Mouse (Mus musculus): ENCODE measurements around the gene Zfp326. TPM values are rescaled to one million over a fixed set of nuclear protein-coding genes. Genes with fewer than 3 reads are reported as not detected.

The Zfp326 gene
- polyA plus RNA-seq, 1 experiment from 2014 or later: 63.5 TPM

DNA sequence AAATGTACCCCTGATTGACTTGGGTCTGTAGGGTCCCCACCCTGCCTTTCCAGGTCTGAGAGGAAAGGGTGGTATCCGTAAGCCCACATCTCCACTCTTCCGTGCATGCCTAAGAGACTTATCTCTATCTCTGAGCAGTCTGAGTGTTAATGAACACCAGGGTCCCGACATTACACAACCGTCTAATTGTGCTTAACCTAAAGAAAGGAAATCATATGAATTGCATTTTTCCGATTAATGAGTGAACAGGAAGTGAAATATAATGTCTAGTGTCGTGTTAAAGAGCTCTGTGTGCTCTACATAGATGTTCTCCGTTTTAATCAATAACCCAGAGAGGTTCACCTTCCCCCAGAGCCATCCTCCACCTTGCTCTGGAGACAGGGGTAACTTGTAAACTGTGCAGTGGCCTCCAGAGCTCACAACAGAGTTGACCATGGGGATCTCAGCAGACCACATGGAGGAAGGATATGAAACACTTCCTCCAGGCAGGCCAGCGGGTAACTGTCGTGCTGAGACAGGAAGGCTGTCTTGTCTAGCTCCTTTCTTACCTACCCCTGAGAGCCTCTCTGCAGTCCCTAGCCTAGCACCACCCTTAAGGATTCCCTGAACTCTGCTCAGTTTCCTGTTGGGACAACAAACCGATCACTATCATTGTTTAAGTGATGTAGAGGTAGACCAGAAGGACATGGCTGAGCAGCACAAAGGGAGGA lies 32.2 kb upstream of the Zfp326 start:
- no peak overlapping the region for H3K9ac ChIP-seq (ENCODE audit: low read depth, low read length)
- DNase-seq (ENCODE audit: low spot score): no peak
- no peaks in the 10 kb centered on the region for H3K4me1 ChIP-seq (replicated peaks; ENCODE audit: control insufficient read depth, insufficient read depth, low read length)
- no peaks in the 10 kb centered on the region for H3K9me3 ChIP-seq (ENCODE audit: control insufficient read depth, low read length)
- ATAC-seq (ENCODE audit: low FRiP score): no peak
- H3K4me2 ChIP-seq (replicated peaks; ENCODE audit: low read depth, low read length): no peak overlapping the region
- WGBS: 82% methylated on average over 10 of the region's 10 CpGs
- no peaks in the 10 kb centered on the region for H3K36me3 ChIP-seq (ENCODE audit: control insufficient read depth, insufficient read depth, low read length)
- H3K27me3 ChIP-seq (ENCODE audit: control insufficient read depth, insufficient read depth, low read length): no peaks in the 10 kb centered on the region
- no peak overlapping the region for H3K4me3 ChIP-seq (ENCODE audit: low read depth, low read length)
- H3K27ac ChIP-seq (ENCODE audit: low read depth, low read length): no peak overlapping the region

DNA sequence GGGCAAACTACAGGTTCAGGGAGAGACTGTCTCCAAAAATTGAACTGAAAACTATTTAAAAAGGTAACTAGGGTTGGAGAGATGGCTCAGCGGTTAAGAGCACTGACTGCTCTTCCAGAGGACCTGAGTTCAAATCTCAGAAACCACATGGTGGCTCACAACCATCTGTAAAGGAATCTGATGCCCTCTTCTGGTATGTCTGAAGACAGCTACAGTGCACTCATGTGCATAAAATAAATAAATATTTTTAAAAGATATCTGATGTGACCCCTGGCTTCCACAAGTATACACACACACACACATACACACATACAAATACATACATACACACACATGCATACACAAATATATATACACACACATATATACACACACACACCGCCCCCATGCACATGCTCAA lies 31.3 kb upstream of the Zfp326 start:
- H3K36me3 ChIP-seq (ENCODE audit: control insufficient read depth, insufficient read depth, low read length): no peaks in the 10 kb centered on the region

DNA sequence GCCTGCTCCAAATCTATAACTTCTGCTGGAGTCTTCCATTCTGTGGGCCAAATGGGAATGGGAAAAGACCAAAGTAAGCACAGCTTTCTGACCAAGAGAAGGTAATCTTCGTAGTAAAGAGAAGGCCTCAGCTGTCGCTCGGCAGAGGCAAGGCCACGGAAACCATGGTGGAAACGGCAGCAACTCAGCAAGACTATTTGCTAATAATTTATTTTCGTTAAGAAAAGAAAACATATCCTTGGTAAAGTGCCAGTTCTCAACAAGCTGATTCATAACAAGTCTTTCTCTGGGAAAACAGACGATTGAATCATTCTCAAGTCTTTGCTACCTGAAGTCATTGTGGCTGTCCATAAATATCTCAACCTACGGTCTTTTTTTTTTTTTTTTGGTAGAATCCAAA lies 28.6 kb upstream of the Zfp326 start:
- H3K4me2 ChIP-seq (replicated peaks; ENCODE audit: low read depth, low read length): no peak overlapping the region
- WGBS: 87% methylated on average over 8 of the region's 8 CpGs
- no peaks in the 10 kb centered on the region for H3K27me3 ChIP-seq (ENCODE audit: control insufficient read depth, insufficient read depth, low read length)
- DNase-seq (ENCODE audit: low spot score) (no peak), ATAC-seq (ENCODE audit: low FRiP score) (no peak)
- no peaks in the 10 kb centered on the region for H3K9me3 ChIP-seq (ENCODE audit: control insufficient read depth, low read length)
- H3K4me3 ChIP-seq (ENCODE audit: low read depth, low read length): no peak overlapping the region
- no peaks in the 10 kb centered on the region for H3K4me1 ChIP-seq (replicated peaks; ENCODE audit: control insufficient read depth, insufficient read depth, low read length)
- H3K36me3 ChIP-seq (ENCODE audit: control insufficient read depth, insufficient read depth, low read length): no peaks in the 10 kb centered on the region
- H3K9ac ChIP-seq (ENCODE audit: low read depth, low read length): no peak overlapping the region
- no peak overlapping the region for H3K27ac ChIP-seq (ENCODE audit: low read depth, low read length)

More for the DNA sequence above, 31.3 kb upstream of the Zfp326 start:
- H3K9me3 ChIP-seq (ENCODE audit: control insufficient read depth, low read length): no peaks in the 10 kb centered on the region
- H3K27me3 ChIP-seq (ENCODE audit: control insufficient read depth, insufficient read depth, low read length): no peaks in the 10 kb centered on the region
- no peaks in the 10 kb centered on the region for H3K4me1 ChIP-seq (replicated peaks; ENCODE audit: control insufficient read depth, insufficient read depth, low read length)
- no peak for DNase-seq (ENCODE audit: low spot score)
- WGBS: 88% methylated on average over 2 of the region's 2 CpGs
- H3K4me2 ChIP-seq (replicated peaks; ENCODE audit: low read depth, low read length): no peak overlapping the region
- no peak overlapping the region for H3K4me3 ChIP-seq (ENCODE audit: low read depth, low read length)
- H3K9ac ChIP-seq (ENCODE audit: low read depth, low read length): no peak overlapping the region
- no peak overlapping the region for H3K27ac ChIP-seq (ENCODE audit: low read depth, low read length)
- no peak for ATAC-seq (ENCODE audit: low FRiP score)

DNA sequence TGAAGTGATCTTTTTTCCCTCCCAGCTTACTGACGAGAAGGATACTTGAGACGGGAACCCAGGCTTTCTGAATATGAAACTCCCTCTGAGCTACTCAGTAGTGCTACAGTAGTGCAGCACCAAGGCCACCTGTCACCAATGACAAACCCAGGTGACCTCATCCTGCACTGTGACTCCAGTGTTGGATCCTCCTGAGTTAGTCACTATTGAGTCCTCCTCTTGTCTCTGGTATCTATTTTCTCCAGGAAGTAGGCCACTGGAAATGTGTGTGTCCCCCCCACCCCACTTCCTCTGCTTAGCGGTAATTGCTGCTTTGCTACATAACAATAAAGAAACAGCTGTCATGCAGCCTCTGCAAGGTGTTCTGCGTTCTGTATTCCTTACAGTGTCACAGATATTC lies 27.1 kb upstream of the Zfp326 start:
- Histone ChIP-seq H3K9me3 (ENCODE audit: control insufficient read depth, low read length) (no peaks in the 10 kb centered on the region), H3K4me2 (replicated peaks; ENCODE audit: low read depth, low read length) (no peak overlapping the region), H3K27ac (ENCODE audit: low read depth, low read length) (no peak overlapping the region), H3K4me1 (replicated peaks; ENCODE audit: control insufficient read depth, insufficient read depth, low read length) (no peaks in the 10 kb centered on the region), H3K9ac (ENCODE audit: low read depth, low read length) (no peak overlapping the region), H3K36me3 (ENCODE audit: control insufficient read depth, insufficient read depth, low read length) (no peaks in the 10 kb centered on the region), H3K4me3 (ENCODE audit: low read depth, low read length) (no peak overlapping the region), H3K27me3 (ENCODE audit: control insufficient read depth, insufficient read depth, low read length) (no peaks in the 10 kb centered on the region)
- no peak for ATAC-seq (ENCODE audit: low FRiP score)
- no peak for DNase-seq (ENCODE audit: low spot score)
- WGBS: 88% methylated on average over 4 of the region's 4 CpGs

DNA sequence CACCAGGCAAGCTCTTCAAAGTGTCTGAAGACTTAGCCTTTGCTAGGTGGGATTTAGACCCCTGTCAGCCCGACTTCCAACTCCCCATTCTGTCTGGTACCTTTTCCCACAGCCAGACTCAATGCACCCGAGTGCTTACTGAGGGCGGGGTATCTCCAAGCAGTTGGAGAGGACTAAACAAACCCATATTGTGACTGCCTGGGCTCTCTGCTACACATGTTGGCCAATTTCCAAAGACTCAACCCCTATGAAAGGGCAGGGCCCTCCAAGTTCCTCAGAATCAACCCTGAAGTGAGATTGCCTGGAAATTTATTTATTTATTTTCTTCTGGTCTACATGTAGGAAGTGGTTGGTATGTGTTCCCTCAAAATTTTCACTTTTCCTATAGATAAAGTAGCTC lies 26.7 kb upstream of the Zfp326 start:
- Histone ChIP-seq H3K4me1 (replicated peaks; ENCODE audit: control insufficient read depth, insufficient read depth, low read length) (no peaks in the 10 kb centered on the region), H3K4me2 (replicated peaks; ENCODE audit: low read depth, low read length) (no peak overlapping the region), H3K9me3 (ENCODE audit: control insufficient read depth, low read length) (no peaks in the 10 kb centered on the region), H3K36me3 (ENCODE audit: control insufficient read depth, insufficient read depth, low read length) (no peaks in the 10 kb centered on the region), H3K27me3 (ENCODE audit: control insufficient read depth, insufficient read depth, low read length) (no peaks in the 10 kb centered on the region), H3K27ac (ENCODE audit: low read depth, low read length) (no peak overlapping the region), H3K9ac (ENCODE audit: low read depth, low read length) (no peak overlapping the region), H3K4me3 (ENCODE audit: low read depth, low read length) (no peak overlapping the region)
- 74% methylated on average over 3 of the region's 3 CpGs for WGBS
- DNase-seq (ENCODE audit: low spot score) (no peak), ATAC-seq (ENCODE audit: low FRiP score) (no peak)

DNA sequence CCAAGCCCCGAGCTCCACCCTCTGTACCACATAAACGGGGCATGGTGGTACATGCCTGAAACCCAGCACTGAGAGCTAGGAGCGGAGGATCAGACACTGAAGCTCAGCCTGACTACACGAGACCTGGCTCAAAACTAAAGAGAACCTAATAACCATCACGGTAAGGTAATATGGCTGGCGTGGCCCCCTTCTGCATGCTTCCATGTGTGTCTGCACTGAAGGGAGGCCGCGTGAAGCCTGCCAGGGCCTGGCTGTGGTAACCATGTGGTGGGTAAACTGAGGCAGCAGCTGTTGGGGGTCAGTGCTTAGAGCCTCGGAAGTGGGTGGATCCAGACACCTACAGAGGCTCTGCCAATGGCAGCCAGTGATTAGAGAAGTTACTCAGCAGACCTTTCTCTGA lies 23.1 kb upstream of the Zfp326 start:
- Histone ChIP-seq H3K36me3 (ENCODE audit: control insufficient read depth, insufficient read depth, low read length) (no peaks in the 10 kb centered on the region), H3K9me3 (ENCODE audit: control insufficient read depth, low read length) (no peaks in the 10 kb centered on the region), H3K4me2 (replicated peaks; ENCODE audit: low read depth, low read length) (no peak overlapping the region), H3K9ac (ENCODE audit: low read depth, low read length) (no peak overlapping the region), H3K4me1 (replicated peaks; ENCODE audit: control insufficient read depth, insufficient read depth, low read length) (no peaks in the 10 kb centered on the region), H3K27me3 (ENCODE audit: control insufficient read depth, insufficient read depth, low read length) (no peaks in the 10 kb centered on the region), H3K27ac (ENCODE audit: low read depth, low read length) (no peak overlapping the region), H3K4me3 (ENCODE audit: low read depth, low read length) (no peak overlapping the region)
- no peak for DNase-seq (ENCODE audit: low spot score)
- ATAC-seq (ENCODE audit: low FRiP score): no peak
- WGBS: 87% methylated on average over 9 of the region's 9 CpGs

DNA sequence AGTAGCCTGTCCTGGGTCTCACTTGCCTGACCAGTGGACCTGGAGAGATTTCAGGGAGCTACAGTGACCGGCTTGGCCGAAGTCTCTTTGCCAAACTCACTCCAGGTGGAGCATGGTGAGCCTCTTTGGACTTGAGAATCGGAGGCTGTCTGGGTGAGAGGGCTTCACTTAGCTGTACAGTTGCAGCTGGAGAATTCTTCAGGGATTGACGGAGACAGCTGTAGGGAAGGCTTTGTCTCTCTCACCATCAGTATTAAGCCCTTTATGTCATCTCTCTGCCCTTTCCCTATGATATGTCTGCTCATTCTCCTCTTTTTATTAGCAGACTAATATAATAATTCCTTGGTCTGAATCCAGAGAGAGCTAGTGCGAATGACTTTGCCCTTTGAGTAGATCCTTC lies 18.9 kb upstream of the Zfp326 start:
- H3K9ac ChIP-seq (ENCODE audit: low read depth, low read length): no peak overlapping the region
- ATAC-seq (ENCODE audit: low FRiP score) (no peak), DNase-seq (ENCODE audit: low spot score) (no peak)
- WGBS: 91% methylated on average over 5 of the region's 5 CpGs
- no peaks in the 10 kb centered on the region for H3K9me3 ChIP-seq (ENCODE audit: control insufficient read depth, low read length)
- H3K36me3 ChIP-seq (ENCODE audit: control insufficient read depth, insufficient read depth, low read length): no peaks in the 10 kb centered on the region
- no peak overlapping the region for H3K27ac ChIP-seq (ENCODE audit: low read depth, low read length)
- H3K4me2 ChIP-seq (replicated peaks; ENCODE audit: low read depth, low read length): no peak overlapping the region
- H3K27me3 ChIP-seq (ENCODE audit: control insufficient read depth, insufficient read depth, low read length): no peaks in the 10 kb centered on the region
- no peaks in the 10 kb centered on the region for H3K4me1 ChIP-seq (replicated peaks; ENCODE audit: control insufficient read depth, insufficient read depth, low read length)
- no peak overlapping the region for H3K4me3 ChIP-seq (ENCODE audit: low read depth, low read length)

DNA sequence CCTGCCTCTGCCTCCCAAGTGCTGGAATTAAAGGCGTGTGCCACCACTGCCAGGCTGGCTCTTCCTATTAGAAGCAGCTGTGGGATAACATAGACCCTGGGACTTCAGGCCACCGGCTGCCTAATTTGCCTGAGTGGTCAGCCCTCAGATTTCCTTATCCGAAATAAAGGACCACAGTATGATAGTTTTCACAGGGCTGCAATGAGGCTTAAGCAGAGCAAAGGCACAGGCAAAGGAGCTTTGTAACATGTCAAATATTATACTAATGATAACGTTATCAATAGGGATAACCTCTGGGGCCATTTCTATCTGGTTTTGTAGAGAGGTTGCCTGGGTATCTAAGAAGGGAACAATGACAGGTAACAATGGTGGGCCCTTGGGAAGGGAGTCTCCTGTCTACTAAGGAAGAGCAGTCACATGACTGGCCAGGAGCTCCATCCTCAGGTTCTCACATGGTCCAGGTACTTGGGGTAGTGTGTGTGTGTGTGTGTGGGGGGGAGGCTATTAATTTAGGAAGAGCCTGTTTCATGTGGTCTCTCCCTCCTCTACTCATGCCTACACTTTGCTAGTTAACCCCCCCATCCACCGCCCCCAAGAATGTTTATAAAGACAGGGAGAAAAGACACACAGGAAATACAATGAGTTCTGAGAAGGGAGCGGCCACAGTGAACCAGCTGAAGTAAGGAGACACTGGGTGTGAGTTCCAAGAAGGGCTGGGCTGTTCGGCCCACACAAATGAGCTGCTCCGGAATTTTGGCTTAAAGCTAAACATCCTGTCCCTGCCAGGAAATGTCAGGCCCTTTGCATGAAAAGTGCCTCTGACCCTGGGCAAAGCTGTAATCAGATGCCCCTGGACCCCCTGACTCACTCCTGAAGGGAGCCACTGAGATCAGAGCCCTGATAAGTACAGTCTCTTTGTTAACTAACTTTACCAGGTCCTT lies 17.3 kb upstream of the Zfp326 start:
- ATAC-seq (ENCODE audit: low FRiP score) (no peak), DNase-seq (ENCODE audit: low spot score) (no peak)
- Histone ChIP-seq H3K9ac (ENCODE audit: low read depth, low read length) (no peak overlapping the region), H3K4me1 (replicated peaks; ENCODE audit: control insufficient read depth, insufficient read depth, low read length) (no peaks in the 10 kb centered on the region), H3K4me2 (replicated peaks; ENCODE audit: low read depth, low read length) (no peak overlapping the region), H3K27ac (ENCODE audit: low read depth, low read length) (no peak overlapping the region), H3K36me3 (ENCODE audit: control insufficient read depth, insufficient read depth, low read length) (no peaks in the 10 kb centered on the region), H3K27me3 (ENCODE audit: control insufficient read depth, insufficient read depth, low read length) (no peaks in the 10 kb centered on the region), H3K9me3 (ENCODE audit: control insufficient read depth, low read length) (no peaks in the 10 kb centered on the region), H3K4me3 (ENCODE audit: low read depth, low read length) (no peak overlapping the region)
- WGBS: 80% methylated on average over 8 of the region's 8 CpGs
